Mouse (Mus musculus): Measurements from ENCODE around the gene Nup188. TPM values are rescaled to one million over a fixed set of nuclear protein-coding genes. Genes with fewer than 3 reads are reported as not detected.
A peak's percentile ranks its signal among the peaks of the same experiment; 100 is the strongest.

Gene Nup188
- 38.2 and 40.5 TPM in 2 replicates for total RNA-seq (2021)
- long read RNA-seq, experiment 1, full-length matches to known transcripts, result 8 of 25 reads
- long read RNA-seq, experiment 1, partial matches to known transcripts, result 3 of 25 reads
- long read RNA-seq, experiment 1, other reads (novel, unspliced or antisense), result 14 of 25 reads
- long read RNA-seq, experiment 2, full-length matches to known transcripts, result 6 of 16 reads
- long read RNA-seq, experiment 2, partial matches to known transcripts, result 5 of 16 reads
- long read RNA-seq, experiment 2, other reads (novel, unspliced or antisense), result 5 of 16 reads

GRCm38 (mm10) chr2:30286192-30287026 is at the start of gene Nup188, which contains the start of gene Dolk:
Gene Nup188, plus strand, starts transcription at chr2:30286397.
Gene Dolk, minus strand, starts transcription at chr2:30286334.
- peak; percentile 99 for DNase-seq

DNA sequence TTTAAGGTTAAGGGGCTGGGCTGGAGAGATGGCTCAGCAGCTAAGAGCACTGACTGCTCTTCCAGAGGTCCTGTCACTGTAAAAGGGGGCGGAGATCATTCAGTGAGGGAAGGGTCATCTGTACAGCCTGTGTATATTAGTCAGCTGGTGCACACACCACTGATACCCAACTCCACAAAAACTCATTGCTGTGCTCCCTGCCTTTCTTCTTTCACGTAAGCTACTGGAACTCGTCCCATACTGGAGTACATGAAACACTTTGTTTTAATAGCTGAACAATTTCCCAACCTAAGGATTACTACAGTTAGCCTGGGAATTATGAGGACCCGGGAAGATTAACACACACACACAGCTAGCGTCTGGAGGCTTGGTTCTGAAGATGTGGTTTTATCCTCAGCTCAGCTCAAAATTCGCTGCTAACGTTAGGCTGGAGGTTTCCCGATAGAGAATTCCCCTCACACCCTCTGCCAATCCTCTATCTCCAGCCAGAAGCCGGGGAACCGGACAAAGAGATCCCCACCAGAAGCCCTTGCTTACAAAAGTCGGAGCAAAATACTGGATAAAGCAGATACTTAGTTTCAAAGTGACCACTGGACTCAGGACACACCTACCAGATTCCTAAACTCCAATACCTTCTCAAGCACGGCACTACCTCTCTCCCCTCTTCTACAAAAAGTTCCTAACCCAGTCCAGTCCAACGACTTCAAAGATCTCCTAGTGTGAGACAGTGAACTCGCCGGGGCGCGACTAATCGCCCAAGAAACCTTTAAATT is 49.6 kb upstream of the Nup188 start:
- peak; percentile 29 for DNase-seq

DNA sequence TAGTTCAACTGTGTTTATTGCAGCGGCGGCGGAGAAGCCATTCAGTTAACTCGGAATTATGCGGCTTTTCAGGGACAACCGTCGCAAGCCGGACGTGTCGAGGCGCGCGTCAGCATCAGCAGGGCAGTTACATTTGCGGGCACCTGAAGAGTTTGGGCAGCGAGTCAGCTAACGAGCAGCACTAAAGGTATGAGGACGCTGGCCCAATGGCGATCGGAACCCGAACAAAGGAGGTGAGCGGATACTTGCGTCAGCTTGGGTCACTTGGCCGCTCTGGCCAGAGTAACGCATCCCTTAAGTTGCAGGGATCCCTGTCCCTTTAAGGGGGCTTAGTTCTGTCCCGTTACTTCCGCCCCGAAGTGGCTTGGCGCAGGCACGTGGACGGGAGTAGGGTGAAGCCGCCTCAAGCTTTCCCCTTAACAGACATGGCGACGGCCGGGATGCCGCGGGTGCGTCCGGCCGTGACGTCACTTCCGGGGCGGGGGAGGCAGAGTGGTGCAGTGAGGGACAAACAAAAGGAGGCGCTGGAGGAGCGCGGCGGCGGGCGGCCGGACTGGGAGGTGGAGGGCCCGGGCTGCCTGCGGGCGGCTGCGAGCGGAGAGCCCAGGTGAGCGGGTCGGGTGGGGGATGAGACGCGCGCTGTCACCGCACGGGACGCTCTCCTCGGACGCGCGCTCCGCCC is 48.9 kb upstream of the Nup188 start, which contains the start of gene Lrrc8a:
TSS of gene Lrrc8a (plus strand) at position 517 of the 682 bp plus-strand sequence.
- DNase-seq, result peak; percentile 100

- peak; percentile 88 for DNase-seq
Measured at GRCm38 (mm10) chr2:30237881-30238280, 48.3 kb upstream of the Nup188 start.

DNA sequence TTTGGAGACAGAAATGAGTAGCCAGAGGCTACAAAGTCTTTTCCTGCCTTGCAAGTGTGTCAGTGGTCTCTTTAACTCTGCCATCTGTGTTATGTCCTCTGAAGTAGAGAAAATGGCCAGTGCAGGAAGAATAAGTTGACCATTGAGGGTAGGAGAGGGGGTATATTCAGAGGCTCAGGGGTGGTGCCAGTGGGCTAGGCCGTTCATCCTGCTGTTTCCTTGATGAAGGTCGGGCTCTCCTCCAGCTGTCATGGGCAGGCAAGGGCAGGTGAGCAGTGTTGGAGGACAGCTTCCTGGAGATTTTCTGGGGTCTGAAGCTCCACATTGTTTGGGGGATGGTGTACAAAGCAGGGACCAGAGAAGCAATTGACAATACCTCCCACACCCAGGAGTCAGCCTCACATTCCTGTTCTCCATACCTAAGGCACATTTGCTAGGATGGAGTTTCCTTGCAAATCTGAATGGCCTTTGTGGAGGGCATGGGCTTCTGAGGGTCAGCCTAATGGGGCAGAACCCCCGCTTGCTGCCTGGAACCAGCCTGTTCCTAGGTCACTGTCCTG is 47.2 kb upstream of the Nup188 start:
- peak; percentile 6 for DNase-seq

DNA sequence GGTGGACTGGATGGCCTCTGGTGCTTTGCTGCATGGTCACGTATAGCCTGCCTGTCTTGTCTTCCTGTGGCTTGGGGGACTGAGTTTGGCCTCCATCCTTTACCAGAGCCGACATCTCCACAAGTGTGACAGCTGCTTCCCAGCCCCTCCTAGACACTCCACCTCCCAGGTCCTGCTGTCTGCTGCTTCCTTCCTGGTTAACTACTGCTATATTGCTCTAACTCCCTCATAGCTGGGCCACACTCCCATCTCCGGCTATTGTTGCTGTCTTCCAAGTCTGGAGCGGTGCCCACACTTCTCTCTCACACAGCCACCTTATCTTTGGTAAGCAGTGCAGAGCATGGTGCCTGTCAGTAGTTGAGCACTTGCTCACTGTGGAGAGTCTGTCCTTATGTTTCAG is 46.4 kb upstream of the Nup188 start:
- DNase-seq, result peak; percentile 52

DNA sequence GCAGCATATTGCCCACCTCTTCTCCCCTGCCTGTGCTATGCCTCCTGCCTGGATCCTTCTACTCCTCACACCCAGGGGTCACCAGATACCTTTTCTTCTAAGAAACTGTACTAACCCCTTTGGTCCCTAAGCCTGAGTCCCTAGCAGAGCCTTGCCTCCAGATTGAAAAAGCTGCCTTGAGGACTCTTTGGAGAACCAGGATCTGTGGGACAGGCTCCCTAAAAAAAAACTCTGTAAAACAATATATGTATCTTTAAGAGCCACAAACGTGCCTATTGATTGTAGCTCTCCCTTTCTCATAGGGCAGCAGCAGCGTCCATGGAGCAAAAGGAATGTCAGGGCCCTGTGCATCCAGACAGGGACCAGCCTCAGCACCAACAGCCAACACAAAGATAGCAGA is 45.9 kb upstream of the Nup188 start, which contains the start of gene Gm28035:
TSS of gene Gm28035 (plus strand) at position 301 of the 400 bp plus-strand sequence.
- no peak for DNase-seq

DNA sequence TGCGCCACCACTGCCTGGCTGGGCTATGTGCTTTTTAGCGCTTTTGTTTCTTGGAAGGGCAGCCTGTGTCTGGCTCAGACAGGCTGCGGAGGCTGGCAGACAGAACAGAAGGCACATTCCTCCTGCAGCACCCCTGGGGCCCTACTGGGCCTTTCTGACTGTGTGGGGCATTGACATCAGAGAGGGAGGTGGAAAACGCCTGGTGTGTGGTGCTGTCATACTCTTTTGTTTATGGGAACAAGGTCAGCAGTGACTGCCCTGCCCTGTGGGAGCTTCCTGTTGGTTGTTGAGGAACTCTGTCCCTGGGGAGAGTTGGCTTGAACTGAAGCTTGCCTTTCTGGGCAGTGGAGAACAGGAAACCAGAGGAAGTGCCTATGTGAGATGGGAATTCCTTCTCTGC is 43.7 kb upstream of the Nup188 start:
- DNase-seq, result peak; percentile 86

GRCm38 (mm10) chr2:30243391-30243790 is 42.8 kb upstream of the Nup188 start:
- DNase-seq, result no peak

DNA sequence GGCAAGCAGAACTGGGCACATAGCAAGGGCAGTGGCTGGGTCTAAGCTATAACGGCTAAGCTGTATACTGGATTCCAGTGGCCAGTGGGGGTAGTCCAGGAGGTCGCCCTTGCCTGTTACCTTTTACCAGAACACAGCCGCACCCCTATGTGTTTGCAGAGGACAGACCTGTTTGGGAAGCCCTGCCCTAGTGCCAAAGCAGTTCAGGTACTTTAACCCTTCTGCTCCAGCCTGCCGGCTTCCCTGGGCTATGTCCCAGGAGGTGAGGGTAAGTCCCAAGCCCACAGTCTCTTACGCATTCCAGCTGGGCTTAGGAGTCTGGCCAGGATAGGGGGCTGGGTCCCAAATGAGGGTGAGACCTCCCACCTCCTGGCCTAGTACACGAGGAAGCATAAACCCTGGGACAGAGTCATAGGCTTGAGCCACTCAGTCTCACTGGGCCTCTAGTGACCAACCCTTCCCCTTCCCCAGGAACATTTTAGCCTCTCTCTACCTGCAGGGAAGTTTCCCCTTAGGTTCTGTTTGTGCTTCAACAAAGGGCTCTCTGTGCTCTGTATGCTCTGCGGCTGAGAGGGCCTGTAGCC is 41.5 kb upstream of the Nup188 start:
- no peak for DNase-seq

- no peak for DNase-seq
Measured at GRCm38 (mm10) chr2:30247036-30247435, 39.2 kb upstream of the Nup188 start.

GRCm38 (mm10) chr2:30247681-30248080 is 38.5 kb upstream of the Nup188 start:
- DNase-seq, result no peak

GRCm38 (mm10) chr2:30249182-30249581 is 37.0 kb upstream of the Nup188 start:
- no peak for DNase-seq

- no peak for DNase-seq
Measured at GRCm38 (mm10) chr2:30250166-30251128, 35.8 kb upstream of the Nup188 start.

GRCm38 (mm10) chr2:30251417-30252104 is 34.6 kb upstream of the Nup188 start:
- DNase-seq, result peak; percentile 71

GRCm38 (mm10) chr2:30252521-30252920 is 33.7 kb upstream of the Nup188 start:
- DNase-seq, result peak; percentile 66

- DNase-seq, result no peak
Measured at GRCm38 (mm10) chr2:30253809-30254208, 32.4 kb upstream of the Nup188 start.

DNA sequence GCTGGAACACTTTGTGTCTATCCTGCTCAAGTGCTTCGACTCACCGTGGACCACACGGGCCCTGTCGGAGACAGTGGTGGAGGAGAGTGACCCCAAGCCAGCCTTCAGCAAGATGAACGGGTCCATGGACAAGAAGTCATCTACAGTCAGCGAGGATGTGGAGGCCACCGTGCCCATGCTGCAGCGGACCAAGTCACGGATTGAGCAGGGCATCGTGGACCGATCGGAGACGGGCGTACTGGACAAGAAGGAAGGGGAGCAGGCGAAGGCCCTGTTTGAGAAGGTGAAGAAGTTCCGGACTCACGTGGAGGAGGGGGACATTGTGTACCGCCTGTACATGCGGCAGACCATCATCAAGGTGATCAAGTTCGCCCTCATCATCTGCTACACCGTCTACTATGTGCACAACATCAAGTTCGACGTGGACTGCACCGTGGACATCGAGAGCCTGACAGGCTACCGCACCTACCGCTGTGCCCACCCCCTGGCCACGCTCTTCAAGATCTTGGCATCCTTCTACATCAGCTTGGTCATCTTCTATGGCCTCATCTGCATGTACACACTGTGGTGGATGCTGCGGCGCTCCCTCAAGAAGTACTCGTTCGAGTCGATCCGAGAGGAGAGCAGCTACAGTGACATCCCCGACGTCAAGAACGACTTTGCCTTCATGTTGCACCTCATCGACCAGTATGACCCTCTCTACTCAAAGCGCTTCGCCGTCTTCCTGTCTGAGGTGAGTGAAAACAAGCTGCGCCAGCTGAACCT is 30.4 kb upstream of the Nup188 start:
- no peak for DNase-seq

Measured in adrenal gland, postnatal 14 days (tissue).